Mouse (Mus musculus) cortical plate, adult 2 months (tissue): ENCODE measurements at regions not wholly inside any gene's neighbourhood (a gene's known extent, or its start where the extent isn't known, plus 50 kb on each side); places are given as distances from the start of the nearest gene placed in this dataset.

Experiments
- CTCF ChIP-seq: fragments of 200-500 bp; IDR thresholded peaks from 2 replicates; pipeline ENCODE4 v1.5.1; 2011; ENCODE audit warnings: mild to moderate bottlenecking, control low read depth, low read length; ENCODE audit not compliant: insufficient read depth; ENCODE audit errors: extremely low read depth
- POLR2A ChIP-seq: fragments of 200-500 bp; IDR thresholded peaks from 2 replicates; pipeline ENCODE4 v1.6.1; 2011; ENCODE audit warnings: mild to moderate bottlenecking, low read length, control low read depth; ENCODE audit not compliant: insufficient read depth; ENCODE audit errors: extremely low read depth

DNA sequence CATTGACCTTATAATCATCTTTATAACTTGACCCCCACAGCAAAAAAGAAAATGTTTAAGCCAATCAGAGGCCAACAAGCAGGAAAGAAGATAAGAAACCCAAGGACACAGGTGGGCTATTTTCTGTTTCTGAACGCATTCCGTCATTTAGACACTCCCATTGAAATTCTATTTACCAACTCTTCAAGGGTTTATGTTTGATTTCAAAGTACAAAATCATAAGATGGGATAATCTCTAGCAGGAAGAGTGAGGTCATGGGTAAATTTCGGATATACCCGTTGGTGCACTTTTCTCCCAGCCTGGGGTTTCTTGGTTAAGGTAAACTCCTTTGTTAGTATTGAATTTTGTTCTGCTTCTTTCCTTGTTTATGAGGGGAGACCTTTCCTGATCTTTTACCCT lies 230.9 kb upstream of the Dcn start:
- TF ChIP-seq POLR2A (no peak), CTCF (no peak)
